Mouse (Mus musculus): Measurements from ENCODE around the gene Tmem63b.

- no peak for TF ChIP-seq EP300 (optimal IDR thresholded peaks at IDR 0.05)
- TF ChIP-seq CTCF (IDR thresholded peaks at IDR 0.05; ENCODE audit: low read depth): no peak
Observed at GRCm38 (mm10) chr17:45638596-45639295, 48.0 kb downstream of the Tmem63b start.

All from stomach, postnatal 0 days (tissue).